Mouse (Mus musculus) frontal cortex, adult 2 months (tissue): ENCODE results near the gene Slfn9. TPM values are rescaled to one million over a fixed set of nuclear protein-coding genes. Genes with fewer than 3 reads are reported as not detected.

Experiments
- polyA plus RNA-seq: library from polyadenylated mRNA; depleted of rRNA; stranded (reverse); fragments of >200 nt; gene quantifications from 2 replicates; pipeline ENCODE4 v1.2.3, GENCODE M21; 2012; rRNA removed

Gene Slfn9
- polyA plus RNA-seq, 1 experiment: 0.30 TPM

Other genes with a start within 250 kb of the Slfn9 start
- gene Cct6b, start 227.5 kb downstream of the Slfn9 start, polyA plus RNA-seq: 0.13 and 0.18 TPM in 2 replicates
- gene Zfp830, start 227.5 kb downstream of the Slfn9 start, polyA plus RNA-seq: 13.0 and 13.7 TPM in 2 replicates
- gene Lig3, start 210.7 kb downstream of the Slfn9 start, polyA plus RNA-seq: 18.6 and 23.3 TPM in 2 replicates
- 7.7 and 8.6 TPM in 2 replicates for gene Rffl, start 120.6 kb downstream of the Slfn9 start, polyA plus RNA-seq
- gene Rad51d, start 101.2 kb downstream of the Slfn9 start, polyA plus RNA-seq: 12.9 TPM in 2 replicates
- not detected in 2 replicates for gene Fndc8, start 99.7 kb downstream of the Slfn9 start, polyA plus RNA-seq
- gene Nle1, start 83.4 kb downstream of the Slfn9 start, polyA plus RNA-seq: 35.6 and 39.1 TPM in 2 replicates
- gene Unc45b, start 81.3 kb downstream of the Slfn9 start, polyA plus RNA-seq: 2.0 and 2.5 TPM in 2 replicates
- gene Slfn5, start 40.5 kb downstream of the Slfn9 start, polyA plus RNA-seq: 4.6 and 5.1 TPM in 2 replicates
- gene Slfn8, start 29.0 kb upstream of the Slfn9 start, polyA plus RNA-seq: 0.68 and 0.92 TPM in 2 replicates
- gene Slfn2, start 73.3 kb upstream of the Slfn9 start, polyA plus RNA-seq: 1.6 and 3.2 TPM in 2 replicates
- gene Slfn1, start 125.0 kb upstream of the Slfn9 start, polyA plus RNA-seq: 0.08 TPM in 2 replicates
- gene Slfn4, start 183.4 kb upstream of the Slfn9 start, polyA plus RNA-seq: 0.04 and 0.08 TPM in 2 replicates
- 0.57 and 0.60 TPM in 2 replicates for gene Slfn3, start 199.5 kb upstream of the Slfn9 start, polyA plus RNA-seq